Mouse (Mus musculus): ENCODE results near the gene Slu7.

The Slu7 gene

DNA sequence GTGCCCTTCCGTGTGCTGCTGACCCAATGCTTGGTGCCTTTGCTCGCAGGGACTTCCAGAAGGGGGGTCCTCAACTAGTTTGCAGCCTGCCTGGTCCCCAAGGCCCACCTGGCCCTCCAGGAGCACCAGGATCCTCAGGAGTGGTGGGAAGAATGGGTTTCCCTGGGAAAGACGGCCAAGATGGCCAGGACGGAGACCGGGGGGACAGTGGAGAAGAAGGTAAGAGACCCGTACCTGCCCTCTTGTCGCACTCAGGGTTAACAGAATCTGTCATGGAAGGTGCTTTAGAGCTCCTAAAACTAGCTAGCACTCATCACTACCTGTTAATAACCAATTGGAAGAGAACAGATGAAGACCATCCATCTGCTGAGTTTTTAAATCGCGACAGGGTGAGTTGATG is 52.3 kb downstream of the Slu7 start:
- DNase-seq = no peak

DNA sequence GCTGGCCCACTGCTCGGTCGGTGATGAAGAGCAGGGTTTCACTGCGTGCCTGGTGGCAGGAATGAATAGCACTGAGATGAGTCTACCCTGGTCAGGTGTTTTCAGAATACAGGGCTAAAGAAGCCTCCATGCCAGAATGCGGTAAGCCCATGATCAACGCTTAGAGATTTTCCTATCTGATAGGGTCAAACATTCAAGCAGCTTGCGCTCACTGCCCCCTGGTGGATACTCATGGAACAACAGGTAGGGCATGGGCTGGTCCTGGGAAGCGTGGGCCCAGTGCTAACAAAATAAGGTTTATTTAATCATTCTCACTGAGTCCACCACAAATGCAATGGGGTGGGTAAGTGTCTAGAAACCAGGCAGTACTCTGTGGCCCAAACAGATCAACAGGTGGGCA is 59.1 kb downstream of the Slu7 start:
- peak; percentile 75 for DNase-seq

DNA sequence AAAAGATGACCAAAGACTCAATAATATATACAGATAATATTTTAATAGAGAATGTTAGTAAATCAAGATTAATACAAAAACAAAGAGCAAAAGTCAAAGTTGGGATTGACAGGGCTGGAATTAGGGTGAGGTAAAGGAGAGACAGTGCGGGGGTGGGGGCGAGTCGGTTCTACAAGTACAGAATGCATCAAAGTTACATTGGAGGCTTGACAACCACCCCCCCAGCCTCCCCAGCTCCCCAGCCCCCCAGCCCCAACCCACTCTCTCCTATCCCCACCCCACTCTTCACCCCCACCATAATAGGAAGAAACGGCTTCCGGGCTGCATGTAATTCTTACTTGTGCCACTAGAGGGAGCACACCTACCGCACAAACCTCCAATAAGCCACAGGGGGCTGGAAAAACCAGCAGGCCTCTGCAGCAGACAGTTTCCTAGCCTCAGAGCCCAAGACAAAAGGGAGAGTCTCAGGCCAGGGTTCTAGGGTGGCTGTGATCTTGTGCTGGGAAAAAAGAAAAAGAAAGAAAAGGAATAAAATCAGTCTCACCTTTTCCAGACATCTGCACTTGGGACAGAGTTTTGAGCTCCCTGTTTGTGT is 60.4 kb downstream of the Slu7 start:
- DNase-seq = peak; percentile 60

DNA sequence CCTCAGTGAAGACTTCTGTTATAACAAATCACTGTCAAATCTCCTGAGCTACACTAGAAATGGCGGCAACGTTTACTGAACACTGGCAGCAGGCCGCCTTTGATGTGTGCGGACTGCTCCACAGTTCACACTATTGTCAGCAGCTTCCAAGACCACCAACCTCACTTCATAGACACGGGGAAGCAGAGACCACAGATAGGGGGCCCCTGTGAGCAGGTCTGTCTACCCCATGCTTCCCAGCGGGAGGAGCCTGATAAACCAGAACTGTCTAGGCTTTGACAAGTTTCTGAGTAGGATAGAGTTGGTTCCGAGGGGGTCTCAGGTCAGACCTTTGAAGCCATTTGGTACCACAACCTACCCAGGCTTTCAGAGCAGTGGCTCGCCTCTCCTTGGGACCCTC is 61.5 kb downstream of the Slu7 start:
- DNase-seq = no peak

DNA sequence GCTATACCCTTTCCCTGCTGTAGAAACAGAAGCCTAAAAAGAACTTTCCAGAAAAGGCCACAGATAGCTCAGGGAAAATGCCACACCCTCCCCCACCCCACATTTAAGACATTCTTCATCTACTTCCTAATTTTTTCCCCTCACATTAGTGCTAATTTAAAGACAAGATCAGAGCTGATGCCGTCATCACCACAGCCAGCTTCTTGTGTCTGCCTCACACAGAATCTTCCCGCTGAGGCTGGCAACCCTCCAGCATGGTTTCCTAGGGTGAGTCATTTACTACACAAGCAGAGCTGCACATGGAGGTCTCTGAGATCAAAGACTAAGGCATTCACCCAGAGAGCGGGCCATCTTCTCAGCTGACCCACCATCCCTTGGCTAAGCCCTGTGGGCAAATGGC is 62.0 kb downstream of the Slu7 start:
- DNase-seq = no peak

Data from kidney, adult 9 months (tissue).